Mouse (Mus musculus): ENCODE data around the gene Galnt2. TPM values are rescaled to one million over a fixed set of nuclear protein-coding genes. Genes with fewer than 3 reads are reported as not detected.

Galnt2 gene
- polyA plus RNA-seq, 1 experiment from 2014 or later: 54.3 TPM

GRCm38 (mm10) chr8:124279690-124279985, 48.4 kb downstream of the Galnt2 start:
- DNase-seq (ENCODE audit: low spot score) (no peak), ATAC-seq (no peak)
- Histone ChIP-seq H3K36me3 (ENCODE audit: insufficient read depth, low read length) (no peaks in the 10 kb centered on the region), H3K27ac (ENCODE audit: low read length) (no peak overlapping the region), H3K9me3 (ENCODE audit: low read length) (no peaks in the 10 kb centered on the region), H3K4me2 (replicated peaks; ENCODE audit: low read depth, low read length) (no peak overlapping the region), H3K27me3 (replicated peaks; ENCODE audit: insufficient read depth, low read length) (no peaks in the 10 kb centered on the region), H3K9ac (replicated peaks; ENCODE audit: low read depth) (no peak overlapping the region), H3K4me1 (ENCODE audit: insufficient read depth, low read depth, low read length) (no peaks in the 10 kb centered on the region; the same call in none of the 2 replicates), H3K4me3 (ENCODE audit: low read depth, low read length) (no peak overlapping the region)
- WGBS: 93% methylated on average over 5 of the region's 5 CpGs
- no peak for TF ChIP-seq EP300 (IDR thresholded peaks at IDR 0.05)
- TF ChIP-seq CTCF (IDR thresholded peaks at IDR 0.05): no peak

DNA sequence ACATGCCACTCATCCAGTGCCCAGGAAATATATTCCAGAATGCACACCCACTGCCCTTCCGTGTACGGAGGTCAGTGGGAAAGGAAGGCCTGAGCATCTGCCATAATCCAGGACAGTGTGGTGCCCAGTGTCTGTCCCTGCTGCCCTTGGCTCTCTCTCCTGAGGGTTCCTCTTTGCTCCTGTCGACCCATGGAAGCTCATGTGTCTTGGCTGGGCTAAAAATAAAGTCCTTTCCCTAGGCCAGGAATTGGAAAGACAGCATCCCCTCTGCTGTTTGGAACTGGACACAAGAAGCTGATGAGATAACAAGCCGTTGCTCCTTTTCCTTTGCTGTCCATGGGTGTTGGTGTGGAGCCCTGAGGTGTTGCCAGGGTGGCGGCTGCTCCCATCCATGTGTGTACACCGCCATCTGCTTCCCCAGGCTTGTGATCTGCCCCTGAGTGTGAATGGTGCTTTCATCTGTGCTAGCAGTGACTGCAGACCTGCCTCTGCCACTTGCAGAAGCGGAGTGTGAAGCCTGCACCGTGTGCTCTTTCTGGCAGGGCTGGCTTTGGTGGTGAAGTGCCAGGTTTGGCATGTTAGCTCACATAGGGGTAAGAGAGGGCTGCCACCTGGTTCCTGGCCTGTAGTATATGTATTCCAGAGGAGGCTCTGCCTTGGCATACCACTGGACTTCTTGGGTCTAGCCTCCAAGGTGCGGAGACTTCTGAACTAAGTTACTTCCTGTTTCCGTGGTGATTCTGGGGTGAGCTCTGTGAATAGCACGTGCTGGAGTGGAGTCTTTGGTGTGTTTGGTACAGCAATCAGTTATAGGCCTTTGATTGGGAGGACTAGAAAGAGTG, 50.7 kb downstream of the Galnt2 start:
- ATAC-seq: no peak
- no peak overlapping the region for H3K27ac ChIP-seq (ENCODE audit: low read length)
- WGBS: 56% methylated on average over 11 of the region's 11 CpGs
- DNase-seq (ENCODE audit: low spot score): no peak
- H3K27me3 ChIP-seq (replicated peaks; ENCODE audit: insufficient read depth, low read length): no peaks in the 10 kb centered on the region
- H3K4me1 ChIP-seq (ENCODE audit: insufficient read depth, low read depth, low read length): no peaks in the 10 kb centered on the region; the same call in none of the 2 replicates
- no peak overlapping the region for H3K9ac ChIP-seq (replicated peaks; ENCODE audit: low read depth)
- no peak for TF ChIP-seq CTCF (IDR thresholded peaks at IDR 0.05)
- no peak for TF ChIP-seq EP300 (IDR thresholded peaks at IDR 0.05)
- H3K36me3 ChIP-seq (ENCODE audit: insufficient read depth, low read length): no peaks in the 10 kb centered on the region
- H3K9me3 ChIP-seq (ENCODE audit: low read length): no peaks in the 10 kb centered on the region
- no peak overlapping the region for H3K4me2 ChIP-seq (replicated peaks; ENCODE audit: low read depth, low read length)
- no peak overlapping the region for H3K4me3 ChIP-seq (ENCODE audit: low read depth, low read length)

- TF ChIP-seq CTCF (IDR thresholded peaks at IDR 0.05) (no peak), EP300 (IDR thresholded peaks at IDR 0.05) (no peak)
- no peak overlapping the region for H3K27ac ChIP-seq (ENCODE audit: low read length)
- no peak overlapping the region for H3K4me3 ChIP-seq (ENCODE audit: low read depth, low read length)
- no peak overlapping the region for H3K9ac ChIP-seq (replicated peaks; ENCODE audit: low read depth)
- WGBS: 67% methylated on average over 12 of the region's 12 CpGs
- ATAC-seq (no peak), DNase-seq (ENCODE audit: low spot score) (no peak)
- no peak overlapping the region for H3K4me2 ChIP-seq (replicated peaks; ENCODE audit: low read depth, low read length)
- H3K9me3 ChIP-seq (ENCODE audit: low read length): no peaks in the 10 kb centered on the region
- H3K27me3 ChIP-seq (replicated peaks; ENCODE audit: insufficient read depth, low read length): no peaks in the 10 kb centered on the region
- H3K4me1 ChIP-seq (ENCODE audit: insufficient read depth, low read depth, low read length): no peaks in the 10 kb centered on the region; the same call in none of the 2 replicates
- H3K36me3 ChIP-seq (ENCODE audit: insufficient read depth, low read length): no peaks in the 10 kb centered on the region
These were observed 51.9 kb downstream of the Galnt2 start for GRCm38 (mm10) chr8:124282878-124283630.

DNA sequence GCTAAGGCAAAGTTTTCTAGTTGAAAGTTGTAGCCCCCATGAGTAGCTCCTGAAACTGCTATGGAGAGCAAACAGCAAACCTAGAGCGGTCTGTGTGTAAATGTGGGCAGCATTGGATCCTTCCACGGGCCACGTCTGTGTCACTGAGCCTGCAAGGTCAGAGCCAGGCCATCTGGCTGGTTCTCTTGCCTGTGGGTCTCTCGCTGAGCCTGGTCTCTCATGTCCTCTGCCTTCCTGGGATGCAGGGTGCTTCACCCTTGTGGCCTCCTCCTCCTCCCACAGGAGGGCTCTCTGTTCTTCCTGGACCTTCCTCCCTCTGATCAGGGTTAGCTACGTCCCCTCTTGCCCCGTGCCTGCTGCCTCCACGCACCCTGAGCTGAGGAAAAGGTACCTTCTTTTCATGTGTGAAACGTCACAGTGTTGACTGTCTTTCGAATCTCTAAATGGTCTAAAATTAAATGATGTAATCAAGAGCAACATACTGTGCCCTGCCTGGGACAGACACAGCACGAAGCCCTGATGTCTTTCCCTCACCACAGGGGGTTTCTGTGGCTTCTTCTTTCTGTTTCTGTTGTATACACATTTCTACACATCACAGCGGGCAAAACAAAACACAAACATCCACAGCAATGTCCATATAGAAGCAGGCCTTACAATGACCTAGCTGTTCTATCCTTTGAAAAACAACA, 52.6 kb downstream of the Galnt2 start:
- no peak for TF ChIP-seq EP300 (IDR thresholded peaks at IDR 0.05)
- no peak for TF ChIP-seq CTCF (IDR thresholded peaks at IDR 0.05)
- Histone ChIP-seq H3K4me3 (ENCODE audit: low read depth, low read length) (no peak overlapping the region), H3K4me2 (replicated peaks; ENCODE audit: low read depth, low read length) (no peak overlapping the region), H3K4me1 (ENCODE audit: insufficient read depth, low read depth, low read length) (no peaks in the 10 kb centered on the region; the same call in 1 of the 2 replicates), H3K27me3 (replicated peaks; ENCODE audit: insufficient read depth, low read length) (no peaks in the 10 kb centered on the region), H3K27ac (ENCODE audit: low read length) (no peak overlapping the region), H3K9me3 (ENCODE audit: low read length) (no peaks in the 10 kb centered on the region), H3K9ac (replicated peaks; ENCODE audit: low read depth) (no peak overlapping the region), H3K36me3 (ENCODE audit: insufficient read depth, low read length) (no peaks in the 10 kb centered on the region)
- DNase-seq (ENCODE audit: low spot score) (no peak), ATAC-seq (no peak)
- 69% methylated on average over 11 of the region's 11 CpGs for WGBS

DNA sequence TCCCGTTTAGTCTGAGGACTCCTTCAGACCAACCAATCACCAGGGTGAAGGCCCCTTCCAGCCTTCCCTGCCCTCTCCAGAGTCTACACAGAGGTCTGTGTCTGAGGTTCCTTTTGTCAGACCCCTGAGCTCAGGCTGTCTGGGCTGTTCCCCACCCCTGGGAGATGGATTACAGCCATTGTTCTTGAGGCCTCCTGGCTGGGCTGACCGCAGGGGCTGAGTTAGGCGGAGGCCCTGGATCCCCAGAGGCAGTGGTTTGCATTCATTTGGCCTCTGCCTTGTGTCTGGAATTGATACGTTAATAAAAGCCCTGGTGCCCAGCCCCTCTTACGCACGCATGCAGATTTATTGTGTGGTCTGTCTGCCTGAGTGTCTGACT, 53.1 kb downstream of the Galnt2 start:
- Histone ChIP-seq H3K36me3 (ENCODE audit: insufficient read depth, low read length) (no peaks in the 10 kb centered on the region), H3K9me3 (ENCODE audit: low read length) (no peaks in the 10 kb centered on the region), H3K4me1 (ENCODE audit: insufficient read depth, low read depth, low read length) (no peaks in the 10 kb centered on the region; the same call in 1 of the 2 replicates), H3K4me2 (replicated peaks; ENCODE audit: low read depth, low read length) (no peak overlapping the region), H3K9ac (replicated peaks; ENCODE audit: low read depth) (no peak overlapping the region), H3K4me3 (ENCODE audit: low read depth, low read length) (no peak overlapping the region), H3K27me3 (replicated peaks; ENCODE audit: insufficient read depth, low read length) (no peaks in the 10 kb centered on the region), H3K27ac (ENCODE audit: low read length) (no peak overlapping the region)
- WGBS: 58% methylated on average over 6 of the region's 6 CpGs
- ATAC-seq: peak; percentile 45
- TF ChIP-seq CTCF (IDR thresholded peaks at IDR 0.05) (no peak), EP300 (IDR thresholded peaks at IDR 0.05) (no peak)
- no peak for DNase-seq (ENCODE audit: low spot score)

GRCm38 (mm10) chr8:124284984-124285576, 53.9 kb downstream of the Galnt2 start:
- no peak for DNase-seq (ENCODE audit: low spot score)
- no peaks in the 10 kb centered on the region; the same call in 1 of the 2 replicates for H3K4me1 ChIP-seq (ENCODE audit: insufficient read depth, low read depth, low read length)
- no peak; the same call in 1 of the 2 replicates for ATAC-seq
- no peak overlapping the region for H3K9ac ChIP-seq (replicated peaks; ENCODE audit: low read depth)
- no peaks in the 10 kb centered on the region for H3K27me3 ChIP-seq (replicated peaks; ENCODE audit: insufficient read depth, low read length)
- H3K9me3 ChIP-seq (ENCODE audit: low read length): no peaks in the 10 kb centered on the region
- no peak overlapping the region for H3K4me2 ChIP-seq (replicated peaks; ENCODE audit: low read depth, low read length)
- no peak overlapping the region for H3K4me3 ChIP-seq (ENCODE audit: low read depth, low read length)
- WGBS: 45% methylated on average over 9 of the region's 9 CpGs
- no peak for TF ChIP-seq CTCF (IDR thresholded peaks at IDR 0.05)
- no peak for TF ChIP-seq EP300 (IDR thresholded peaks at IDR 0.05)
- no peaks in the 10 kb centered on the region for H3K36me3 ChIP-seq (ENCODE audit: insufficient read depth, low read length)
- H3K27ac ChIP-seq (ENCODE audit: low read length): no peak overlapping the region
